Mouse (Mus musculus): ENCODE data around the gene Camk1d.

DNA sequence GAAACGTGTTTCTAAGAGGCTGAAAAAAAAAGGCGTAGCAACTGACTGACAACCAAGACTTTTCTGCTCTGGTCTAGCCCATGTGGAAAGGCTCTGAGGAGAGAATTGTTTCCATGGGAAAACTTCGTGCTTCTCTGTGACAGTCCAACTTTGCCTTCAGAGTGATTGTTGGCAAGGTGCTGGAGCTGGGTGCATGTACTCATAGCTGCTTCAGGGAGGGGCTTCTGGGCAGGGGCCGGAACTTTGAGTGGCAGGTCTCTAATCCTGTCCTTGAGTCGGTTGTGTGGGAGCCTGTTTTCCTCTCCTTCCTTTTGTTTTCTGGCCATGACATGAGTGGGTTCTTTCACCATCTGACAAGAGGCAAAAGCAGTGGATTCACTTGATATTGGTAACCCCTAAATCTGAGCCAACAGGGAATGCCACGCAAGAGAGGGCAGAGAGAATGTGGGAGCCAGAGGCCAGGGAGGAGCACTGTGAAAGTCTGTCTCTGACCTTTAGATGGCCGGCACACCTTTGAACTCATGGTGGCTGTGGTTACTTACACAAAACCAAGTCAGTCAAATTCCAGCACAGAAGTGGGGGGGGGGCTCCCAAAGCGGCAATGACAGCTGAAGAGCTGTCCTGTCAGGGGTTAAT, 392.5 kb downstream of the Camk1d start:
- TF ChIP-seq CTCF (IDR thresholded peaks at IDR 0.05; ENCODE audit: insufficient read depth, low read depth, low read length) (no peak), POLR2A (IDR thresholded peaks at IDR 0.05; ENCODE audit: insufficient read depth, low read depth, low read length) (no peak)
